Mouse (Mus musculus) limb, embryonic 10.5 days (tissue): ENCODE measurements at regions not wholly inside any gene's neighbourhood (a gene's known extent, or its start where the extent isn't known, plus 50 kb on each side); places are given as distances from the start of the nearest gene placed in this dataset.

Source experiments
- DNase-seq: peaks from one replicate; pipeline ENCODE4 v3.0.0-alpha.2; 2017; ENCODE audit warnings: low spot score
- H3K27ac ChIP-seq: fragments of 300-500 bp; sonication (generic); 2 replicates; pipeline ENCODE4 v1.5.1; 2016; ENCODE audit warnings: mild to moderate bottlenecking
- H3K27me3 ChIP-seq: fragments of 300-500 bp; sonication (generic); 2 replicates; pipeline ENCODE4 v1.6.1; 2016; ENCODE audit warnings: low read depth, mild to moderate bottlenecking; ENCODE audit not compliant: poor library complexity, severe bottlenecking
- H3K36me3 ChIP-seq: fragments of 300-500 bp; sonication (generic); 2 replicates; pipeline ENCODE4 v1.6.1; 2016; ENCODE audit warnings: mild to moderate bottlenecking, moderate library complexity
- H3K4me1 ChIP-seq: fragments of 300-500 bp; sonication (generic); 2 replicates; pipeline ENCODE4 v1.6.1; 2016
- H3K4me3 ChIP-seq: fragments of 300-500 bp; sonication (generic); 2 replicates; pipeline ENCODE4 v1.5.1; 2016; ENCODE audit warnings: mild to moderate bottlenecking, moderate library complexity
- H3K9me3 ChIP-seq: fragments of 300-500 bp; sonication (generic); replicated peaks from 2 replicates; pipeline ENCODE4 v1.6.1; 2016; ENCODE audit warnings: mild to moderate bottlenecking
- WGBS: fragments of 180-500 bp; shearing (Covaris S2); methylation state at CpG from one replicate; pipeline ENCODE4 v1.1.7; 2016; 5-methylcytosine and 5-hydroxymethylcytosine counted together

DNA sequence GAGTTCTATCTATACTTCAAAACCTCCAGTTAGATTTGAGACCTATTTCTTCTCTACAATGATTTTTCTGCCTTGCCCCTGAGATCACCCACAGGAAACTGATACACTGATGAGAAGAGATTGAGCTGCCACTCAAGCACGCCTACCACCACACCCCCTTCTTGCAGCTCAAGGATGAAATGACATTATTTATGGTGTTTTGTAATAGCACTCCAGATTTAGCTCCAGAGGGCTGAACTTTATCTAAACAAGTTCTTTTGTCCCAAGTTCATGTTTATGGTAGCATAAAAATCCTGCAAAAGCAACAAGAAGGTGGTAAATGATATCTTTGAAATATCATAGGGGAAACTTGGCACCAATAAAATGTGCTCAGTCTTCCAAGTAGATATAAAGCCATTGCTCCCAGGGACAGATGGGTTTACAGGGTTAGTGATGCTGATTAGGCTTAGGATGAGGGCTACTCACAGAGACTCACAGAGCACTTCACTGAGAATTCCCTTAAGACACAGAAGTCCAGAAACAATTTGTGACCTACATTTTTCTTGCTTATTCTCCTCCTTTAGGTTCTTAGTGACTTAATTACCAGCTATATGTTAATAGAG is 538.4 kb upstream of the Sema6d start:
- DNase-seq: no peak
- no peaks in the 10 kb centered on the region for H3K9me3 ChIP-seq

DNA sequence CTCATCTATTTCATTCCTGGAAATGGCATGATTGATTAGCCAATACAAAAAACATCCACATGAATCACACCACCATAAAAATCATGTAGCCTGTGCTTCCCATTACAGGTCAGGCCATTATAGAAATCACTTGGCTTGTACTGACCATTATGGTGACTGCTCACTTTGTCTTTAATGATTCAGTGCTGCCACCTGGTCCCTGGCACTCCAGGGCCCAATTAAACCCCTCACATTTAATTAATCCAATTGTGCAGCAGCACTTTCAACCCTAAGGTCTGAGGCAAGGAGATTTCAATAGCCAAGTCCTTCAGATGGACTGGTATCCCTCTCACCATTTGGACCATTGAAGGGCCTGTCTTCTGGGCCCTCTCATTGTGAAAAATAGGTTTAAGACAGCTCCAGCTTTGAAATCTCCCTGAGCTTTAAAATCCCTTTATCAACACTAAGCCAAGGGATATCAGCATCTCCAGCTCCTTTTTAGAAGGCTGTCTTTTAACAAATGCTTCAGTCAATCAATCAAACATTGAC is 531.6 kb upstream of the Sema6d start:
- H3K9me3 ChIP-seq: no peaks in the 10 kb centered on the region
- DNase-seq: no peak
- no peak overlapping the region for H3K27ac ChIP-seq
- no peak overlapping the region for H3K4me3 ChIP-seq
- no peaks in the 10 kb centered on the region for H3K36me3 ChIP-seq
- no peaks in the 10 kb centered on the region for H3K27me3 ChIP-seq
- H3K4me1 ChIP-seq: no peaks in the 10 kb centered on the region

More for the DNA sequence above, 538.4 kb upstream of the Sema6d start:
- Histone ChIP-seq H3K4me1 (no peaks in the 10 kb centered on the region), H3K27me3 (no peaks in the 10 kb centered on the region), H3K36me3 (no peaks in the 10 kb centered on the region), H3K27ac (no peak overlapping the region), H3K4me3 (no peak overlapping the region)
- 76% methylated on average over 1 of the region's 1 CpGs for WGBS
